Mouse (Mus musculus) midbrain, embryonic 16.5 days (tissue): ENCODE data around the gene Sec11a. TPM values are rescaled to one million over a fixed set of nuclear protein-coding genes. Genes with fewer than 3 reads are reported as not detected.

ENCODE experiments used
- ATAC-seq: fragments of 200-750 bp; cut with Nextera tagmentation; 2 replicates; pipeline ENCODE4 v1.8.0; 2017; ENCODE audit warnings: moderate TSS enrichment
- H3K27ac ChIP-seq: fragments of 300-500 bp; sonication (generic); 2 replicates; pipeline ENCODE4 v1.5.1; 2014; ENCODE audit warnings: mild to moderate bottlenecking, low read length, mixed read lengths
- H3K27me3 ChIP-seq: fragments of 300-500 bp; sonication (generic); 2 replicates; pipeline ENCODE4 v1.6.1; 2014; ENCODE audit warnings: low read depth, low read length, mixed read lengths; ENCODE audit not compliant: control insufficient read depth, insufficient read depth
- H3K36me3 ChIP-seq: fragments of 300-500 bp; sonication (generic); 2 replicates; pipeline ENCODE4 v1.6.1; 2014; ENCODE audit warnings: mild to moderate bottlenecking, low read length, moderate library complexity, mixed read lengths; ENCODE audit not compliant: control insufficient read depth, insufficient read depth
- H3K4me1 ChIP-seq: fragments of 300-500 bp; sonication (generic); 2 replicates; pipeline ENCODE4 v1.6.1; 2014; ENCODE audit warnings: mild to moderate bottlenecking, low read length, mixed read lengths; ENCODE audit not compliant: control insufficient read depth, insufficient read depth
- H3K4me2 ChIP-seq: fragments of 300-500 bp; sonication (generic); 2 replicates; pipeline ENCODE4 v1.6.1; 2014; ENCODE audit warnings: mild to moderate bottlenecking, low read length, mixed read lengths
- H3K4me3 ChIP-seq: fragments of 300-500 bp; sonication (generic); 2 replicates; pipeline ENCODE4 v1.5.1; 2014; ENCODE audit warnings: low read depth, mild to moderate bottlenecking, low read length, moderate library complexity, mixed read lengths
- H3K9ac ChIP-seq: fragments of 300-500 bp; sonication (generic); 2 replicates; pipeline ENCODE4 v1.6.1; 2014; ENCODE audit warnings: low read depth, low read length, mixed read lengths
- H3K9me3 ChIP-seq: fragments of 300-500 bp; sonication (generic); replicated peaks from 2 replicates; pipeline ENCODE4 v1.6.1; 2014; ENCODE audit warnings: mild to moderate bottlenecking, low read length, mixed read lengths; ENCODE audit not compliant: control insufficient read depth, poor library complexity, severe bottlenecking
- WGBS: fragments of 180-500 bp; shearing (Covaris S2); extraction: QIAGEN DNeasy Blood & Tissue Kit; methylation state at CpG from one replicate; pipeline ENCODE4 v1.1.7; 2014; 5-methylcytosine and 5-hydroxymethylcytosine counted together
- polyA plus RNA-seq: library from polyadenylated mRNA; unstranded; fragments of >200 nt; fragmentation: Nextera tagmentation; extraction: Ambion mirVana; gene quantifications from 2 replicates; pipeline ENCODE4 v1.2.1, GENCODE M21; 2015

The Sec11a gene
- polyA plus RNA-seq = 156 and 157 TPM in 2 replicates

DNA sequence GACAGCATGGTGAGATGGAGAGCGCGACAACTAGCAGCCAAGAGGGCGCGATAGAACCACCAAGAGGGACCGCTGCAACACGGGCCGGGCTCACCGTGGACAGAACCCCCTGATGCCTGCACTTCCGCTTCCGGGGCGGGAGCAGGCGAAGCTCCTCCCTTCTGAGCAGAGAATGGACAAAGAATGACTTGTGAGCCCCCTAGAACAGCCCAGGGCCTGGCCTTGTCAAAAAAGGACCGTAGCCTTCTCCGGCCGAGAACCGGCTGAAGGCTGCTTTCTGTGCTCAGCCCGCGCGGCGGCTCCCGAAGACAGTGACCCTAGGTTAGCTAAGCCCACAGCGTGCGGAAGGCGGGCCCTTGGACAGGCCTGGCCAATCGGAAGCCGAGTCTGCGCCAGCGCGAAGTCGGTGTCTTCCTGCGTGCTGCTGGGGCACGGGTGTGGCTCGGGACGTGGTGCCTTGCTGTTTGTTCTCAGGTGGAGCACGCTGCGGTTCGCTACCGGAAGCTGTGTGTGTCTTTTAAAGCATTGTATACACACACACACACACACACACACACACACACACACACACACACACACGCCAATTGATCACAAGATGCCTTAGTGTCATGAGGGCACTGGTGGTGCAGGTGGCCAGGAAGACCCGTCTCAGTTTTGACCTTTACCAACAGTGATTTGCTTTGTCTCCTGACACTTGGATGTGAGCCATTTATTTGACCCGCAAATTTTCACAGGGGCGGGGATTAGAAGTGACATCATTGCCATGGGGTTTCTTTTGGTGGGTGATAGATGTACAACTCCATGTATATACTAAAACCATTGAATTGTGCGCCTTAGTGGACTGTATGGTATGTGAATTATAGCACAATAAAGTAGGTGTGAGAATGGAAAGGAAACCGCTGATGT, at the start of gene Sec11a:
Gene Sec11a (minus strand): TSS at position 336 of the 906 bp plus-strand sequence.
- Histone ChIP-seq H3K9me3 (no peaks in the 10 kb centered on the region), H3K4me2 (peak within 1 kb of the TSS; percentile 91), H3K36me3 (no peaks in the 10 kb centered on the region), H3K9ac (peak within 1 kb of the TSS; percentile 92), H3K4me3 (peak within 1 kb of the TSS; percentile 73), H3K27me3 (no peaks in the 10 kb centered on the region), H3K27ac (peak within 1 kb of the TSS; percentile 99), H3K4me1 (peaks cover 21% of the 10 kb centered on the region)
- peak; percentile 100 for ATAC-seq
- WGBS = 2% methylated on average over 44 of the region's 44 CpGs

DNA sequence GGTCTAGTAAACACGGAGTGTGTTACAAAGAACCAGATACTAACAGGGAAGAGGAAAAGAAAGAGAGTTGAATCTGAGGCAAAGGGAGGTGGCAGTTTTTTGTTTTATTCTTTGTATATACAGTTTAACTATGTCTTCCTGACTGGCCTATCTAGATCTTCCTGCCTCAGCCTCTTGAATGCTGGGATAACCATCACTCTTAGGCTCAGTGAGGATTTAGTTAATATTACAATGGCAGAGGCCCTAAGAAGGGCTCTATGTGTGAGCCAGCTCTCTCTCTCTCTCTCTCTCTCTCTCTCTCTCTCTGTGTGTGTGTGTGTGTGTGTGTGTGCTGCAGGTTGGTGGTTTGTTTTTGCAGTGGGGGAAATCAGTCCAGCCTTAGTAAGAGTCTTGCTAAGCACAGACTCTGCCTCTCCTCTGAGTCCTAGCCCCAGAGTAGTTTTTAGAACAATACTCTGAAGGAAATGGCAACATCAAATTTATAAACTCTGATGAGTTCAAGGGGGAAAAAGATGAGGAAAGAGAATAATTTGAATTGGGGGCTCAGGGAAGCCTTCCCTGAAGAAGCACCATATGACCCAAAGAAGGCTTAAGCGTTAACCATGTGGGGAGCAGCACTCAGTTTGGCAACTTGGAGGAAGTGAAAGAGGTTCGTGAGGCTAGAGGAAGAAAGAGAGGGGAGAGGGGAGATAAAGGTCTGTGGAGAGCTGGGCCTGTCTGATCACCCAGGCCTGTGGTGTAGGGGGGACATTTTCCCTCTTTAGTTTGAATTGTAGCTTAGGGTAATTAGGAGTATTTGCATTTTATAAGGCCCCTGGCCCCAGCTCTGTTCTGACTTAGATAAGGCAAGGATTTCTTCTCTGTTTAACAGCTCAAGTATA, 47.9 kb upstream of the Sec11a start:
- Histone ChIP-seq H3K4me3 (no peak overlapping the region), H3K4me2 (peak overlapping the region; percentile 68), H3K9ac (no peak overlapping the region), H3K9me3 (no peaks in the 10 kb centered on the region), H3K4me1 (peaks cover 26% of the 10 kb centered on the region), H3K27me3 (no peaks in the 10 kb centered on the region), H3K27ac (no peak overlapping the region), H3K36me3 (no peaks in the 10 kb centered on the region)
- no peak for ATAC-seq
- 65% methylated on average over 3 of the region's 3 CpGs for WGBS

DNA sequence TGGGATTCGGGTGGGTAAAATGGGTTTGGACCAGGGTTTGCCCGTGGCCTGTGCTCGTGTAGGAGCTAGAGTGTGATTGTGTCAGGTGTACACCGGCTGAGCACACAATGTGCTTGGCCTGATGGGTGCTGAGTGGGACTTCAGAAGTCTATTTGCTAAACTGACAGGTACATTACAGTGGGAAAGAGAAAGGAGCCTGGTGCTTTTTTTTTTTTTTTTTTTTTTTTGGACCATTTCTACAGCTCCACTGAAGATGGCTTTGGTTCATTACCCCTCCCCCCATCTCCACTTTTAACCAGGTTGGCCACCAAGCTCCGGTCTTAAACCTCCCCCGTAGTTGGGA, 47.1 kb upstream of the Sec11a start:
- Histone ChIP-seq H3K4me3 (peak overlapping the region; percentile 96), H3K36me3 (no peaks in the 10 kb centered on the region), H3K4me2 (peak overlapping the region; percentile 68), H3K9ac (peak overlapping the region; percentile 98), H3K4me1 (peaks cover 26% of the 10 kb centered on the region), H3K27me3 (no peaks in the 10 kb centered on the region), H3K9me3 (no peaks in the 10 kb centered on the region), H3K27ac (no peak overlapping the region)
- WGBS = 36% methylated on average over 6 of the region's 6 CpGs
- no peak for ATAC-seq

DNA sequence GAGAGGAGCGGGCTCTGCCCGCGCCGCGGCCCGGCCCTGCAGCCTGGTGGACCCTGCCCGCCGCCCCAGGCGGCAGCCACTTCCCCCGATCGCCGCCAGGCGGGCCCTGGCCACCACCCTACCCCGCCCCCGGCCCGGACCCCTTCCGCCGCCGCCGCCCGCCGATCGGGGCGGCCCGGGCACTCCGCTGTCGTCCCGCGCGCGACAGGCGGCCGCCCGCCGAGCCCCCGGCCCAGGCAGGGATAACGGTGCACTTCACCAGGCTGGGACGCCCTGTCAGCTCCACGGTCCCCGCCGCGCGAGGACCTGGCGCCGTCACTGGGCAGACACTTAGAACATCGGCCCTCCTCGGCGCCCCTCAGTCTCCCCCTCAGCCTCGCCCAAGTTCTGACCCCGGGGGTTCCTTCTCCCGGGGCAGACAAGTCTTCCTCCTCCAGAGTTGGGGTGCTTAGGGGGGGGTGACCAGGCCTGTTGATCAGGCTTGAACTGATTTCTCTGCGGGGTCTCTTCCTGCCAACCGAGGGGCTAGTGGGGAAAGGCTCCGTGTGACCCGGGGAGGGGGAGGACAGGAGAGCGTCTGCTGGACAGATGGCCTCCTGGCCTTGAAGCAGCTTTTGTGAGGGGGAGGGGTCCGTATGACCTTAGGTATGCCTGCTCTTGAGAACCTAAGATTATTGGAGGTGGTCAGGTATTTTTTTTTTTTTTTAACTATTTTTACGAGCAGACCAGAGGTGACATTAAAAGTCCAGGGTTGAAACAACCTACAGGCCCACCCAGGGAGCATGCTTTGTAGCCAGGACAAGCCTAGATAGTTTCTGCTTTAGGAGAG, 46.5 kb upstream of the Sec11a start:
- H3K9ac ChIP-seq = peak overlapping the region; percentile 98
- peaks cover 26% of the 10 kb centered on the region for H3K4me1 ChIP-seq
- ATAC-seq = peak; percentile 80
- no peaks in the 10 kb centered on the region for H3K9me3 ChIP-seq
- H3K27ac ChIP-seq = peak overlapping the region; percentile 94
- no peaks in the 10 kb centered on the region for H3K36me3 ChIP-seq
- no peaks in the 10 kb centered on the region for H3K27me3 ChIP-seq
- H3K4me3 ChIP-seq = peak overlapping the region; percentile 96
- H3K4me2 ChIP-seq = peak overlapping the region; percentile 68
- WGBS = under 1% methylated on average over 34 of the region's 58 CpGs

DNA sequence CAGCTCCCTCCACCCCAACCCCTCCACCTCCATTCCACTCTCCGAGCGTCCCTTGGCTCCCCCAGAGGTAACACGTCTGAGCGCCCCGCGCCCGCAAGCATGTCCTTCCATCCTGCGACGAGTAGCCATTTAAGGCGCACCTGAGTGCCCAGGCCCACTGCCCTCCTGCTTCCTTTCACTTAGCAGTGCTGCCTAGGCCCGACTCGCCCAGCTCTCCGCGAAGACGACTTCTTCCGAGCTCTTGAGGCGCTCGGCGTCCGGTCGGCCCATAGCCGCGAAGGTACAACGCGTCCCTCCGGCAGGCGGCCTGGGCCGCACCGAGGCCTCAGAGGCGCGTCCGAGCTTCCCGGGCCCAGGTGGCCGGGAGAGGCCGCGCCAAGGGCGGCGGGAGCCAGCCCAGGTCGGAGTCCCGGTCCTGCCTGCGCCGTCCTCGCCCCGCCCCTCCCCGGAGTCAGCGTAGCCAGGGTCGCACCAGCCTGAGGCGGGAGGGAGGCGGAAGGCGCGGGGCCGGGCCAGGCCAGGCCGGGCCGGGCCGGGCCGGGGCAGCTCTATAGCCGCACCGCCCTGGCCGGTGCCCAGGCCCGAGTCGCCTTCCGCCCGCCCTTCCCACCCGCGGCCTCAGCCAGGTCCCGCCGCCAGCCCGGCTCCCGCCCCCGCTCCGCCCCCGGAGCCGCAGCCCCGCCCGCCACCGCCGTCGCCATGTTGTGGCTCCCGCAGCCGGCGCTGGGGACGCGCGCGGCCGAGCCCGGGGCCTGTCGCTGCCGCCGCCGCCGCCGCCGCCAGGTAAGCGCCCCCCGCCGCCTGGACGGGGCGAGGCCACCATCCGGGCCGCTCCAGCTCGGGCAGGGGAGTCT, 45.6 kb upstream of the Sec11a start, which contains the start of gene Zfp592:
Gene Zfp592 (plus strand): TSS at position 702 of the 854 bp plus-strand sequence.
- Histone ChIP-seq H3K4me1 (peaks cover 26% of the 10 kb centered on the region), H3K27ac (peak within 1 kb of the TSS; percentile 94), H3K9me3 (no peaks in the 10 kb centered on the region), H3K27me3 (no peaks in the 10 kb centered on the region), H3K4me3 (peak within 1 kb of the TSS; percentile 96), H3K36me3 (no peaks in the 10 kb centered on the region), H3K9ac (peak within 1 kb of the TSS; percentile 98), H3K4me2 (peak within 1 kb of the TSS; percentile 83)
- WGBS = under 1% methylated on average over 76 of the region's 102 CpGs
- ATAC-seq = peak; percentile 91

DNA sequence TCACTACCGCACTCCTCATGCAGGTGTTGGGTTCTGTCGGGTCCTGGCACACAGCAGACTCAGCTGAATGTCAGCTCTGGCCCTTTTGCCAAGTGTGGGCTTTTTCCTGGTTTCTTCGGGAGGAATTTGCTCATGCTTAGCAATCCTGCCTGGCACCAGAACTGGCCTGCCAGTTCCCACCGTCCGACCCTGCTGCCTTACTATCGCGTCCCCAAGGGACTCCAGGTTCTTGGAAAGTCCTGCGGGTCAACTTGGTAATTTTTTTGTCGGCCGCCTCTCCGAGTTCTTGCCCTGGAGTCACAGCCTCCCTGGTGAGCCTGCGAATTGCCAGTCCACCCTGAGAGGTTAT, 45.0 kb upstream of the Sec11a start:
- H3K9ac ChIP-seq = peak overlapping the region; percentile 98
- H3K27ac ChIP-seq = peak overlapping the region; percentile 94
- peak overlapping the region; percentile 96 for H3K4me3 ChIP-seq
- WGBS = 2% methylated on average over 12 of the region's 12 CpGs
- H3K9me3 ChIP-seq = no peaks in the 10 kb centered on the region
- no peaks in the 10 kb centered on the region for H3K27me3 ChIP-seq
- H3K4me2 ChIP-seq = peak overlapping the region; percentile 83
- no peaks in the 10 kb centered on the region for H3K36me3 ChIP-seq
- ATAC-seq = no peak
- H3K4me1 ChIP-seq = peaks cover 26% of the 10 kb centered on the region

DNA sequence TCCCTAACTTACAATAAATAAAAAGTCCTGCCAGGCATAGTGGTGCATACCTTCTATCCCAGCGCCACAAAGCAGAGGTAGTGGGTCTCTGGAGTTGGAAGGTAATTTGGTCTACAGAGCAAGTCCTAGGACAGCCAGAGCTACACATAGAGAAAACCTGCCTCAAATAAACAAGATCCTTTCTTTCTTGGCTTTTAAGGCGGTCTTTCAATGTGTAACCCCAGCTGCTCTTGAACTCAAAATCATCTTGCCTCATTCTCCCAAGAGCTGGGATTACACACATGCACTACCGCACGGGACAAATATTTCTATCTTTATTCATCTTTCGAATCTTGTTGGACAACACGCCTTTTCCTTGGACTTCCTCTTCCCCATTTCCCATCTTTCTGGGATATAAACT, 44.5 kb upstream of the Sec11a start:
- ATAC-seq = no peak
- Histone ChIP-seq H3K9ac (peak overlapping the region; percentile 98), H3K27me3 (no peaks in the 10 kb centered on the region), H3K9me3 (no peaks in the 10 kb centered on the region), H3K4me2 (peak overlapping the region; percentile 83), H3K4me1 (peaks cover 24% of the 10 kb centered on the region), H3K36me3 (no peaks in the 10 kb centered on the region), H3K27ac (peak overlapping the region; percentile 94), H3K4me3 (peak overlapping the region; percentile 96)
- WGBS = 77% methylated on average over 6 of the region's 6 CpGs

DNA sequence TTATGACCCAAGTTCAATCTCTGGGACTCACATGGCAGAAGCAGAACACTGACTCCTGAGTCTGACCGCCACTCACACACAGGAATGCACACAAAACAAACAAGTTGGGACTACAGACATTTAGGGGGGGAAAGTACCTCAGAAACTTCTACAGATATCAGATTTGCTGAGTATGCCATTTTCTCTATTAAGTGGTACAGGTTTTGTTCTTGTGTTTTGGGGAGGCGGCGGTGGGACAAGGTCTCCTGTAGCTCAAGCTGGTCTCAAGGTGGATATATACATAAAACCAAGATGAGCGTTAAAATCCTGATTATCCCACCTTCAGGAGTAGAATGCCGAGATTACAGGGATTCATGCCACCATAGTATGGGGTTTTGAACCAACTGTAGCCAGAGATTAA, 44.0 kb upstream of the Sec11a start:
- Histone ChIP-seq H3K27ac (no peak overlapping the region), H3K9ac (no peak overlapping the region), H3K36me3 (no peaks in the 10 kb centered on the region), H3K27me3 (no peaks in the 10 kb centered on the region), H3K4me1 (peaks cover 24% of the 10 kb centered on the region), H3K4me3 (no peak overlapping the region), H3K9me3 (no peaks in the 10 kb centered on the region), H3K4me2 (peak overlapping the region; percentile 83; the same call in 1 of the 2 replicates)
- WGBS = 90% methylated on average over 5 of the region's 5 CpGs
- ATAC-seq = no peak
